Mouse (Mus musculus) embryonic facial prominence, embryonic 10.5 days (tissue): ENCODE results near the gene Tnfsfm13. TPM values are rescaled to one million over a fixed set of nuclear protein-coding genes. Genes with fewer than 3 reads are reported as not detected.
"Not testable (repeated sequence)": the region's sequence is repeated elsewhere in the genome, so short reads cannot be mapped to it uniquely, and the experiment has no call there.

Source experiments
- DNase-seq: peaks from one replicate; pipeline ENCODE4 v3.0.0-alpha.2; 2017; ENCODE audit warnings: low spot score
- H3K27ac ChIP-seq: fragments of 300-500 bp; sonication (generic); replicated peaks from 2 replicates; pipeline ENCODE4 v1.5.1; 2016; ENCODE audit warnings: mild to moderate bottlenecking
- H3K27me3 ChIP-seq: fragments of 300-500 bp; sonication (generic); replicated peaks from 2 replicates; pipeline ENCODE4 v1.6.1; 2016; ENCODE audit warnings: low read depth, mild to moderate bottlenecking; ENCODE audit not compliant: poor library complexity, severe bottlenecking
- H3K36me3 ChIP-seq: fragments of 300-500 bp; sonication (generic); replicated peaks from 2 replicates; pipeline ENCODE4 v1.6.1; 2016; ENCODE audit warnings: mild to moderate bottlenecking, moderate library complexity
- H3K4me1 ChIP-seq: fragments of 300-500 bp; sonication (generic); 2 replicates; pipeline ENCODE4 v1.6.1; 2016
- H3K4me3 ChIP-seq: fragments of 300-500 bp; sonication (generic); 2 replicates; pipeline ENCODE4 v1.5.1; 2016; ENCODE audit warnings: mild to moderate bottlenecking, moderate library complexity
- H3K9me3 ChIP-seq: fragments of 300-500 bp; sonication (generic); 2 replicates; pipeline ENCODE4 v1.6.1; 2016; ENCODE audit warnings: mild to moderate bottlenecking
- WGBS: fragments of 180-500 bp; shearing (Covaris S2); methylation state at CpG from one replicate; pipeline ENCODE4 v1.1.7; 2016; 5-methylcytosine and 5-hydroxymethylcytosine counted together
- polyA plus RNA-seq: library from polyadenylated mRNA; unstranded; fragments of >200 nt; fragmentation: Nextera tagmentation; extraction: Ambion mirVana; gene quantifications from 2 replicates; pipeline ENCODE4 v1.2.1, GENCODE M21; 2016

Tnfsfm13 gene
- polyA plus RNA-seq, 1 experiment from 2014 or later = 1.3 TPM

DNA sequence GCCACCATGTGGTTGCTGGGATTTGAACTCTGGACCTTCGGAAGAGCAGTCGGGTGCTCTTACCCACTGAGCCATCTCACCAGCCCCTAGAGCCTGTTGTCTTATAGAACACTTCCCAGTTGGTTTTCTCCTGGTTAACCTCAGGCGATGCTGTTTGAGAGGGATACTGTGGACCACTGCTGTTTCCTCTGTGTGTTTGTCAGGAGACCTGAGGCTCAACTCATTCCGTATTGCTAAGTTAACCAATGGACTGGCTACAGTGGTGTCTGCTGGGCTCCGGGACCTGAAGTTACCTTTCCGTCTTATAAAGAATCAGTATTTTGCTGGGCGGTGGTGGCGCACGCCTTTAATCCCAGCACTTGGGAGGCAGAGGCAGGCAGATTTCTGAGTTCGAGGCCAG, 7.0 kb upstream of the Tnfsfm13 start:
- not testable (repeated sequence) for H3K27me3 ChIP-seq, DNase-seq, H3K4me3 ChIP-seq, H3K36me3 ChIP-seq, H3K9me3 ChIP-seq, H3K27ac ChIP-seq
- peaks cover 17% of the 10 kb centered on the region for H3K4me1 ChIP-seq
- 93% methylated on average over 10 of the region's 10 CpGs for whole genome bisulfite sequencing

DNA sequence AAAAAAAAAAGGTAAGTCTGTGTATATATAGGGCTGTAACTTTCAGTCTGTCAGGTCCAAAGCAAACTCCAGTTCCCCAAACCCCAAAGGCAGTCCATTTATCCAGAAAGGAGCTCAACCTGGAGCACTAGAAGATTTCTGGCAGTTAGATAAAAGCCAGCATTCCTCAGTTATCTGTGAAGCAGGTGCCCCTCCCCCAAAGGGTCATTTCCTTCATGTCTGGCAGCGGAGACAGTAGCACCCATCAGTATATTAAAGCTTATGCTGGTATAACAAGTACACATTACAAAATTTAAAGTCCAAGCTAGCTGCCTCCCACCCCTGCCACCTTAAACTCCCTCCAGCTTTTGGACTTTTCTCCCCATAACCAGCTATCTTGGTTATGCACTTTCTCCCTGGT, 3.7 kb upstream of the Tnfsfm13 start:
- no peak overlapping the region for H3K4me3 ChIP-seq
- WGBS = 75% methylated on average over 1 of the region's 1 CpGs
- H3K4me1 ChIP-seq = peaks cover 24% of the 10 kb centered on the region
- H3K27ac ChIP-seq = no peak overlapping the region
- no peaks in the 10 kb centered on the region for H3K9me3 ChIP-seq
- no peak for DNase-seq
- 0 out of 2 replicates have a peak, but pooled peaks cover 5% of the 10 kb centered on the region for H3K27me3 ChIP-seq
- no peaks in the 10 kb centered on the region for H3K36me3 ChIP-seq

DNA sequence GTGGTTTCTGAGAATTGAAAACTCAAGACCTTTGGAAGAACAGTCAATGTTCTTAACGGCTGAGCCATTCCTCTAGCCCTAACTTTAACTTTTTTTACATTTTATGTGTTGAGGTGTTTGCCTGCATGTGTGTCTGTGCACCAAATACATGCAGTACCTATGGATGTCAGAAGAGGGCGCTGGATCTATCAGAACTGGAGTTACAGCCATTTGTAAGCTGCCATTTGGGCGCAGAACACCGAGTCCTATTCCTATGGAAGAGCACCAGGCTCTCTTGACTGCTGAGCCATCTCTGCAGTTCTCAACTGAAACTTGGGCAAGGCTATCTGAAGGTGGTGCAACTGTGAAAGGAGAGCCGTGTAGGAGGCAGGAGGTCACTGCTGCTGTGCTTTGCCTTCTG, 2.7 kb upstream of the Tnfsfm13 start:
- DNase-seq = no peak
- H3K27ac ChIP-seq = no peak overlapping the region
- 69% methylated on average over 5 of the region's 5 CpGs for WGBS

DNA sequence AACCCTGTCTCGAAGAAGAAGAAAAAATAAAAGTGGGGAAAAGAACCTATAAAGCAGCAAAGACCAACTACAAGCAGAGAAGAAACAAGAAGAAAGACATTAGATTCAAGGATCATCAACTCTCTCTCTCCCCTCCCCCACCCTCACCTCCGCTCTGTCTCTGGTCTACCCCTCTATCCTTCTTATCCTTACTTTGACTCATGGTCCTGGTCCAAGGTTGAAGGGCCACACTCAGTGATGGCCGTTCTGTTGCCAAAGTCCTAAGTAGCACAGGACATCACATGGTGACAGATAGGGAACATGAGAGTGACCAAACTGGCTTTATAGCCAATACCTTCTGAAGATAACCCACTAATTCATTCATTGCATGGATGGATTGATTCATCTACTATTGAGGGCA, 1.5 kb upstream of the Tnfsfm13 start:
- no peak for DNase-seq
- H3K4me1 ChIP-seq = peaks cover 20% of the 10 kb centered on the region
- no peaks in the 10 kb centered on the region for H3K9me3 ChIP-seq
- H3K36me3 ChIP-seq = no peaks in the 10 kb centered on the region
- H3K27ac ChIP-seq = no peak overlapping the region
- 0 out of 2 replicates have a peak, but pooled peaks cover 7% of the 10 kb centered on the region for H3K27me3 ChIP-seq
- WGBS = 91% methylated on average over 3 of the region's 3 CpGs
- H3K4me3 ChIP-seq = no peak overlapping the region

More for the DNA sequence above, 2.7 kb upstream of the Tnfsfm13 start:
- Histone ChIP-seq H3K36me3 (no peaks in the 10 kb centered on the region), H3K4me3 (no peak overlapping the region), H3K27me3 (0 out of 2 replicates have a peak, but pooled peaks cover 7% of the 10 kb centered on the region), H3K9me3 (no peaks in the 10 kb centered on the region), H3K4me1 (peaks cover 16% of the 10 kb centered on the region)

DNA sequence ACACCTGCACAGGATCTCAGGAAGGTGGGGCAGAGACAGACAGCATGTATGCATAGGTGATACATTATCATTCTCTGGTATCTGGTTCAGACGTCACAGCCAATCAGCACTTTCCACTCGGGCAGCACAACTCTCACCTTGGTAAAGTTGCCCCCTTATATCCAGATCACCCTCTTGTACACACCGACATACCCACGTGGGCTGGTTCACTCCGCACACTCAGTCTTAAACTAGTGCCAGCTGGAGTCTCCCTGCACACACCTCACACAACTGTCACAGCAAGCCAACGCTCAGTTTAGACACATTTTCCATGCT, 895 bp downstream of the Tnfsfm13 start:
- no peaks in the 10 kb centered on the region for H3K36me3 ChIP-seq
- no peaks in the 10 kb centered on the region for H3K9me3 ChIP-seq
- H3K27ac ChIP-seq = peak overlapping the region; percentile 89; the same call in 1 of the 2 replicates
- H3K27me3 ChIP-seq = 0 out of 2 replicates have a peak, but pooled peaks cover 7% of the 10 kb centered on the region
- H3K4me3 ChIP-seq = peak overlapping the region; percentile 76
- peaks cover 20% of the 10 kb centered on the region for H3K4me1 ChIP-seq
- no peak for DNase-seq
- WGBS = 31% methylated on average over 6 of the region's 6 CpGs

DNA sequence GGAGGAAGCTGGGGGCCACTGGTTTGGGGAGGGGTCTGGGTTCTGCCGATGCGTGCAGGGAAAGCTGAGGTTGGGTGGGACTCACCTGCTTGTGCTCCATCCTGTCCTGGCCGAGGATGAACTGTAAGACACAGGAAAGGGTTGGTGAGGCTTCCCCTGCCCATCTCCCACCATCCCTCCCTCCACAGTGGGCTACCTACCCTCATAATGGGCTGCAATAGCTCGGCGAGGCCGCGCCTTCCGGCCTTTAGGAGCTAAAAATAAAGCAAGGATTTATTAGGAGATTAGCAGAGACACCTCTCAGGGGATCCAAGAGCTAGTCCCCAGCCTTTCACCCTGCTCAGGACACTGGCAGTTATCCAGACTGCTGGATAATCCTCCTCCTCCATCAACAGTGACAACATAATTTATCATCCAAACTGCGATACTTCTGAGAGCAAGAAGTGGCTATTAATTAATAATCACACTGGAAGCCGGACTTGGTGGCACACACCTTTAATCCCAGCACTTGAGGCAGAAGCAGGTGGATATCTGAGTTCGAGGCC, 2.4 kb downstream of the Tnfsfm13 start:
- WGBS = 68% methylated on average over 11 of the region's 11 CpGs
- Histone ChIP-seq H3K27me3 (0 out of 2 replicates have a peak, but pooled peaks cover 7% of the 10 kb centered on the region), H3K4me3 (0 out of 2 replicates have a peak overlapping the region, but pooled peaks have one; percentile 15), H3K9me3 (no peaks in the 10 kb centered on the region), H3K36me3 (no peaks in the 10 kb centered on the region), H3K4me1 (peaks cover 20% of the 10 kb centered on the region), H3K27ac (no peak overlapping the region)
- DNase-seq = no peak

DNA sequence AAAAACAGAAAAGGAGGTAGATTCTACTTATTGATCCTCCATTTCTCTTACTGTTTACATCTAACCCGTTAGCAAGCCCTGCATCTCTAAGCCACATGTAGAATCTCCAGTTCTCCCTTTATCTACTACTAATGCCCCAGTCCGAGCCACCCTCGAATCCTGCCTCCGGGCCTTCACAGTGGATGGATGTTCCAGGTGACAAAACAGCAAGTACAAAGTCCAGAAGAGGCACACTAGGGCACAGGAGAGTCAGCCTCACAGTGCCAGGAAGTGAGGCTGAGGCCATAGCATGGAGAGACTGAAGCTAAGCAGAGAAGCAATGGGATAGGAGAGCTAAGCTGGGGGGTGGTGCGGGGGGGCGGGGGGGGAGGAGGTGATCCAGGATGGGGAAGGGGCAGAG, 3.0 kb downstream of the Tnfsfm13 start:
- Histone ChIP-seq H3K27ac (no peak overlapping the region), H3K9me3 (no peaks in the 10 kb centered on the region), H3K4me1 (peaks cover 20% of the 10 kb centered on the region), H3K4me3 (no peak overlapping the region), H3K27me3 (0 out of 2 replicates have a peak, but pooled peaks cover 7% of the 10 kb centered on the region), H3K36me3 (no peaks in the 10 kb centered on the region)
- no peak for DNase-seq
- 89% methylated on average over 6 of the region's 6 CpGs for WGBS

DNA sequence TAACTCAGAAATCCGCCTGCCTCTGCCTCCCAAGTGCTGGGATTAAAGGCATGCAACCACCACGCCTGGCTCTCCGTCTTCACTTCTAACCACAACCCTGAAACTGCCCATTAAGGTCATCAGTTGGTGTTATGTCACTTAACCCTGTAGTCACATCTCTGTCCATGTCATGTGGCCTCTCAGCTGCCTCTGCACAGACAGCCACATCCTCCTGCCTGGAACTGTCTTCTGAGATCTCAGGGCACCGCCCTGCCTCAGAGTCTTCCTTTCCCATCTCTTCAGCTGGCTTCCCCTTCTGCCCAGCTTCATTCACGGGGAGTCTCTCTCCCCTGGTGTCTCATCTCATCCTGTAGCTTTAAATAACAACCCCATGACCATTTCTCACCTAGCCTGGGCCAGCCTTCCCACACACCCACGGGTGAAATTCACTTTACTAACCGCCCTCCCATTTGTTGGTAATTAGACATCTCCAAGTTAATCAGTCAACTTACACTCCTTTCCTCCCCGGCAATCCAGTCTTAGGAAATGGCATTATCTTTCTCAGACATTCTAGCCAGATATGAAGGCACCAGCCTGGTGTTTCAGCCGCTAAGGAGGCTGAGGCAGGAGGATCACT, 3.6 kb downstream of the Tnfsfm13 start:
- Histone ChIP-seq H3K4me3 (no peak overlapping the region), H3K27me3 (0 out of 2 replicates have a peak, but pooled peaks cover 7% of the 10 kb centered on the region), H3K27ac (no peak overlapping the region), H3K4me1 (peaks cover 20% of the 10 kb centered on the region), H3K9me3 (no peaks in the 10 kb centered on the region), H3K36me3 (no peaks in the 10 kb centered on the region)
- 80% methylated on average over 9 of the region's 9 CpGs for WGBS
- no peak for DNase-seq

DNA sequence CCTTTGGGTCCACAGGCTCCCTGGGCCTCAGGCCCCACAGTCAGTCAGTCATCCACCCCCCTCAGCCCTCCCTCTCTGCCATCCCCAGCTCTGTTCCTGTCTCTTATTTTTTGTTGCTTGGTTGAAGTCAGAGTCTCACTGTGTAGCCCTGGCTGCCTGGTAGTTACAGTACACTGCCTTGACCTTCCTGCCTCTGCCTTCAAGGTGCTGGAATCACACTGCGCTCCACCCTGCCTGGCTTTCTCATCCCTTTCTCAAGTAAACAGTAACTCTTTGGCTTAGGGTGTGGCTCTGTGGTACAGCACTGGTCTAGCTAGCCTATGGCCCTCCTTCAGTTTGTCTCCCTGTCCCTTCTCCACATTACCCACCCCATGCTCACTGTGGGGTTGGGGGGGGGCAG, 6.0 kb downstream of the Tnfsfm13 start:
- no peak for DNase-seq
- Histone ChIP-seq H3K4me3 (no peak overlapping the region), H3K4me1 (peaks cover 19% of the 10 kb centered on the region), H3K27ac (no peak overlapping the region), H3K36me3 (no peaks in the 10 kb centered on the region), H3K9me3 (no peaks in the 10 kb centered on the region), H3K27me3 (peaks cover 20% of the 10 kb centered on the region; the same call in 1 of the 2 replicates)
- WGBS = 97% methylated on average over 1 of the region's 1 CpGs

DNA sequence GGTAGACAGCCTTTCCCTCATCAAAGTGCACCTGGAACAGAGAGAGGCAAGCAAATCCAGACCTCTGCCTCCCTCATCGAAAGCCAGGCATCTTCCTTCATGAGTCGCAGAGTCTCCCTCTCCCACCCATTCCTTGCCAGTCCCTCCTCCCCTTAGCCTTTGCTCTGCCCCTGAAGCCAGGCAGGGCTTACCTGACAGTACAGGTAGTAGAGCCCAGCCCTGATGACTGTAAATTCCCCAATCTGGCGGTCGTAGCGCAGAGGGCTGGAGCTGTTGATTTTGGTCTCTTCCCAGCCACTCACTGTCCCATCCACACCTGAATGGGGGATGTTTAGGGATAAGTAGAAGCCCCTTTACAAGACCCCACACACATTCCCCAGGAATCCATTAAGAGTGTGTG, 8.8 kb downstream of the Tnfsfm13 start:
- H3K9me3 ChIP-seq = no peaks in the 10 kb centered on the region
- peaks cover 22% of the 10 kb centered on the region; the same call in 1 of the 2 replicates for H3K27me3 ChIP-seq
- no peak overlapping the region for H3K27ac ChIP-seq
- H3K4me1 ChIP-seq = peaks cover 31% of the 10 kb centered on the region
- H3K36me3 ChIP-seq = no peaks in the 10 kb centered on the region
- H3K4me3 ChIP-seq = no peak overlapping the region
- WGBS = 57% methylated on average over 5 of the region's 5 CpGs
- no peak for DNase-seq

DNA sequence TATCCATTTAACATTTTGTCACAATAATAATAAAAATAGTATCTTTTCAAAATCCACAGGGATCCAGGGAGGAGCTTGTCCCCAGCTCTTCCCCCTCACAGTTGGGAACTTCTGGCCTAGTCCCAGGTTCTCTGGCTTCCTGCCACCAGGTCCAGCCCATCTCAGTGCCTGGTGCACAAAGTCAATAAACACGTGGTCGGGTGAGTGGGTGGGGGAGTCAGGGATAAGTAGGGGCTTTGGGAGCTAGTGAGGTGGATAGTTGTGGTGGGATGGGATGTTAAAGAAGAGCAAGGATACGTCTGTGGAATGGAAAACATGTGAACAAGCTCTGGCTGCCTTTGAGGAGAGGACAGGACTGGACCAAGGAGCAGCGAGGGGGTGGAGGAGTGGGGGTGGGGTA, 9.5 kb downstream of the Tnfsfm13 start:
- no peaks in the 10 kb centered on the region for H3K36me3 ChIP-seq
- no peak overlapping the region for H3K27ac ChIP-seq
- 20% methylated on average over 4 of the region's 4 CpGs for WGBS
- H3K4me1 ChIP-seq = peaks cover 35% of the 10 kb centered on the region
- H3K4me3 ChIP-seq = no peak overlapping the region
- no peak for DNase-seq
- H3K9me3 ChIP-seq = no peaks in the 10 kb centered on the region
- H3K27me3 ChIP-seq = peaks cover 22% of the 10 kb centered on the region; the same call in 1 of the 2 replicates

DNA sequence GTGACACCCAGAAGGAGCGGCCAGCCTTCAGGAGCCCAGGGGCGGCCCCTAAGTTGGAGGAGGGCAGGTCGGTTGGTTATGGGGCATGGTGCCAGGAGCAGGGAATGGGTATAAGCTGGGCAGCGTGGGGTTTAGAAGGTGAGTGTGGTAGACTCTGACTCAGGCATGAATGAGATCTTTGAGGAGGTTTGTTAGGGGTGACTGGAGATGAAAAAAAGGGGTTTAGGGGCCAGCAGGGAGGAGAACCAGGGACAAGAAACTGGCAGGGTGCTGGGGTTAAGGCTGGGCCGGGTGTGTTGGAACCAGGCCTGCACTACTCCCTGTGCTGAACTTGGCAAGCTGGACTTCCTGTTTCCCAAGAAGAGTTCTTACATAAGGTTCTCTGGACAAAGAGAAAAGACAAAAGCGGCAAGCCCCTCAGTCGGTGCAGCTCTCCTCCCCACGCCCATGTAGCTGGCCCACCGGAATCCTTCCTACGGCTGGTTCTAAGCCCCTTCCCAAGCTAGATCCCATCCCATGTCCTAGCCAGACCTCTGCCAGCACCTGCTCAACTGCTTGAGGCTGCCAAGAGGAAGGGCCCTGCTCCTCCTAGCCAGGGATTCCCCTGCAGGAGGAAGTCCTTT, 10.3 kb downstream of the Tnfsfm13 start, which contains the start of gene Tnfsf13:
TSS of gene Tnfsf13 (minus strand) at position 259 of the 623 bp plus-strand sequence.
- Histone ChIP-seq H3K4me1 (peaks cover 41% of the 10 kb centered on the region), H3K36me3 (no peaks in the 10 kb centered on the region; the same call in 1 of the 2 replicates), H3K27me3 (peaks cover 22% of the 10 kb centered on the region; the same call in 1 of the 2 replicates), H3K9me3 (no peaks in the 10 kb centered on the region), H3K4me3 (no peak within 1 kb of the TSS), H3K27ac (0 out of 2 replicates have a peak within 1 kb of the TSS, but pooled peaks have one; percentile 94)
- DNase-seq = no peak
- WGBS = 76% methylated on average over 10 of the region's 10 CpGs

DNA sequence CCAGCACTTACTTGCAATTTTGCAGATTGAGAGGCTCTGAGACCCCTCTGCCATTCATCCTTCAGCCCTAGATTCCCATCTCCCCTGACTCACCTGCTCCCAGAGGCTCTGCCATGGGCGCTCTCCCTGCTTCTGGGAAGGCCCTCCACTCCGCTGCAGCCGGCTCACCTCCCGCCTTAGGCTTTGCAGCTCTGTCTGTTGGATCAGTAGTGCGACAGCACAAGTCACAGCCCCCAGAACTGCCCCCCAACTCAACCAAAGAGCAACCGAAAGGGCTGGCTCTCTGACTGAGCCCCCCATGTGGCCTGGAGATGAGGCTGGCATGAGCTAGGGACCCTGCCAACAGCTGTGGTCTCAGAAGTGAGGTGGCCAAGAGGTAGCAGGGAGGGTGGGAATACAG, 11.0 kb downstream of the Tnfsfm13 start:
- Histone ChIP-seq H3K4me3 (no peak overlapping the region), H3K27ac (no peak overlapping the region), H3K4me1 (peaks cover 48% of the 10 kb centered on the region), H3K9me3 (no peaks in the 10 kb centered on the region), H3K36me3 (peaks cover 7% of the 10 kb centered on the region), H3K27me3 (peaks cover 22% of the 10 kb centered on the region; the same call in 1 of the 2 replicates)
- 81% methylated on average over 6 of the region's 6 CpGs for WGBS
- DNase-seq = no peak
